Mouse (Mus musculus) lung, postnatal 0 days (tissue): Measurements from ENCODE around the gene Fgf13.

Source experiments
- CTCF ChIP-seq: IDR thresholded peaks from 2 replicates; pipeline ENCODE4 v1.5.1; 2016; ENCODE audit warnings: antibody characterized with exemption, mild to moderate bottlenecking
- EP300 ChIP-seq: IDR thresholded peaks from 2 replicates; pipeline ENCODE4 v1.6.1; 2016; ENCODE audit warnings: antibody characterized with exemption, mild to moderate bottlenecking, control low read depth

DNA sequence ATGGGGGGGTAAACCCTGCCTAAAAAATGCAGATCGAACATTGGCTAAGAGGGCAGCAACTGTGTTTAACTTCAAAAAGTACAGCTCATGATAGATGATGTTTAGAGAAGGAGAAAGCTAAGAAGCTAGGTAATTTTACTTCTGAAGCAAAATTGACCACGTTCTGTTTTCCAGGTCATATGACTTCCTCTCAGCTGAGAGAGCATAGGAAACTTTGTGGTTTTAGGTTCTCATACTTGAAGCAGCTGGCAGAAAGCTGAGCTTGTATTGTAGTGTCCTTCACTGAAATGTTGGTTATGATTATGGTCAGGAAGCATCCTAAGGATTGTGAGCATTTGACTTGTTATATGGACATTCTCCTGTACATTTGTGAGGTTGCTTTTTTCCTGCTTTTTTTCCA, 425.9 kb downstream of the Fgf13 start:
- no peak for TF ChIP-seq CTCF
- no peak for TF ChIP-seq EP300
